Mouse (Mus musculus) heart, postnatal 0 days (tissue): ENCODE data around the gene Mylk.

Source experiments
- CTCF ChIP-seq: IDR thresholded peaks from 2 replicates; pipeline ENCODE4 v1.5.1; 2016; ENCODE audit warnings: antibody characterized with exemption, control low read depth, low read depth
- EP300 ChIP-seq: IDR thresholded peaks from 2 replicates; pipeline ENCODE4 v1.6.1; 2016; ENCODE audit warnings: antibody characterized with exemption, low read depth

GRCm38 (mm10) chr16:34957487-34958230 is 212.6 kb downstream of the Mylk start:
- TF ChIP-seq CTCF: peak; percentile 64
- TF ChIP-seq EP300: no peak
